Mouse (Mus musculus) embryonic fibroblast, embryonic 13.5 days (primary cell): ENCODE results near the gene Irf5. TPM values are rescaled to one million over a fixed set of nuclear protein-coding genes. Genes with fewer than 3 reads are reported as not detected.
A peak's percentile ranks its signal among the peaks of the same experiment; 100 is the strongest.

ENCODE experiments used
- H3K27ac ChIP-seq: 2 replicates; pipeline ENCODE4 v1.5.1; 2012; ENCODE audit warnings: low read length, control low read depth, inconsistent platforms; ENCODE audit not compliant: insufficient read depth
- H3K4me1 ChIP-seq: 2 replicates; pipeline ENCODE4 v1.6.1; 2011; ENCODE audit warnings: low read length; ENCODE audit not compliant: control insufficient read depth, insufficient read depth
- H3K4me3 ChIP-seq: 2 replicates; pipeline ENCODE4 v1.5.1; 2011; ENCODE audit warnings: mild to moderate bottlenecking, control low read depth, low read length; ENCODE audit not compliant: insufficient read depth
- CTCF ChIP-seq: IDR thresholded peaks from 2 replicates; pipeline ENCODE4 v1.5.1; 2011; ENCODE audit warnings: mild to moderate bottlenecking, control low read depth, low read length, moderate library complexity, borderline replicate concordance; ENCODE audit not compliant: insufficient read depth
- POLR2A ChIP-seq: IDR thresholded peaks from 2 replicates; pipeline ENCODE4 v1.6.1; 2011; ENCODE audit warnings: low read depth, mild to moderate bottlenecking, control low read depth, low read length, moderate library complexity
- polyA plus RNA-seq: library from polyadenylated mRNA; stranded (reverse); fragments of >200 nt; gene quantifications from 2 replicates; pipeline ENCODE4 v1.2.4, GENCODE M21; 2011; ENCODE audit warnings: low read depth; ENCODE audit not compliant: missing spikeins, insufficient read length

Irf5 gene
- polyA plus RNA-seq: 4.2 and 4.7 TPM in 2 replicates

DNA sequence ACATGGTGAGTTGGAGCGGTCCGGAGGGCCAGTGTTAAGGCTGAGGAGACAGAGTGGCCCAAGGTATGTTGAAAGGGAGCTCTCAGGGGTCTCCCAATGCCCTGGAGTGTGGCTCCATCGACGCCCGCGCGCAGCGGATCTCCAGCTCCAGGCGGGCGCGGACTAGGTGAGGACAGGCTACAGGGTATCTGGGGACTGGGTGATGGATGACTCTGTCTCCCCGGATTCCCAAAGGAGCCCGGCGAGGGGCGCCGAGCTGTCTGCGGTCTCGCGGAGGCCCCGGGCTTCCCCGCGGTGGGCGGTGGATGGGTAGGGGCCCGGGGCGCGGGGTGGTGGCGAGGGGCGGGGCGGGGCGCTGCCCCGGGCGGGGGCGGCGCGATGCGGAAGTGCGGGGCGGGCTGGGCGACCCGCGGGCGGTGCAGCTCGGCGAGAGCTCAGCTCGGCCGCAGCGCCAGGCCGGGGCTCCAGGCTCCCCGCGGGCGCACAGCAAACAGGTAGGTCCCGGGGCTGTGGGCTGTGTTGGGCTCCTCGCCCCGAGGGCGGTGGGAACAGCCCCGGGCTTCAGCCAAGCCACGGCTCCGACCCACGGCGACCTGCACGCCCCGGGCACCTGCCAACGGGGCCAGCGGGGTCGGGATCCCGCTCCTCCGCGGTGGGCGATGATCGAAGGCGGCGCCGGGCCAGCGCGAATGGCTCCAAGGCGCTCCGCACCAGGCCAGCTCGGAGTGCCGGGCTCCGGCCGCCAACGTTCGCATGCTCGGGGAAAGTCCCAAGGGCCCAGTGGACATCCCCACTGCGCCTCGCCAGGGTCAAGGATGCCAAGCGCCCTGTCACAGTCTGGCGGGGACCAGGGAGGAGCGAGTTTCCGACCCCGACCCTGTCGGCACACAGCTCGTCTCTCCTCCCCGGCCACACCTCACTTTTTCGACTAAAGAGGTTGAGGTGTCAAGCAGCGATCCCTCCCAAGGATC lies at the start of gene Irf5:
Gene Irf5 (plus strand): TSS at position 345 of the 971 bp plus-strand sequence.
- 0 out of 2 replicates have a peak, but pooled peaks cover 4% of the 10 kb centered on the region for H3K4me1 ChIP-seq
- TF ChIP-seq POLR2A (0 out of 2 replicates have a peak, but pooled peaks have one; percentile 30), CTCF (no peak)
- H3K27ac ChIP-seq: no peak within 1 kb of the TSS

DNA sequence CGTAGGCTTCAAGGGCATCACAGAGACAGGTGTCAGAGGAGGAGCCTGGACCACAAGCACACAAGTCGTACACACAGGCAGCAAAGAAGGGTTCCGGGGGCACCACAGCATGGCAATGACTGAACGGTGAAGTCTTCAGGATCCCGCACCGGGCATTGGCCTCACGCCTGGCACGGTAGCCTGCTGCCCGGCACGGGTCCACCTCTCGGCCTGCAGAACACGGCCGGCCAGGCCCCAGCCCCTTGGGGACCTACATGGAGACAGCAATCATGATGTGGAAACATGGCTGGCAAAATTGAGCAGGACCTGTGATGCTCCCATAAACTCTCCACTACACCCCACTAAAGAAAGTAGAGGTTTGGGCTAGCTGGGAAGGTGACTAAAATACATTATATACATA lies 43.7 kb upstream of the Irf5 start:
- TF ChIP-seq POLR2A: no peak
- no peak for TF ChIP-seq CTCF
- H3K4me3 ChIP-seq: no peak overlapping the region
- no peak overlapping the region for H3K27ac ChIP-seq
- H3K4me1 ChIP-seq: no peaks in the 10 kb centered on the region

More for the DNA sequence above, at the start of gene Irf5:
- peak within 1 kb of the TSS; percentile 41 for H3K4me3 ChIP-seq

DNA sequence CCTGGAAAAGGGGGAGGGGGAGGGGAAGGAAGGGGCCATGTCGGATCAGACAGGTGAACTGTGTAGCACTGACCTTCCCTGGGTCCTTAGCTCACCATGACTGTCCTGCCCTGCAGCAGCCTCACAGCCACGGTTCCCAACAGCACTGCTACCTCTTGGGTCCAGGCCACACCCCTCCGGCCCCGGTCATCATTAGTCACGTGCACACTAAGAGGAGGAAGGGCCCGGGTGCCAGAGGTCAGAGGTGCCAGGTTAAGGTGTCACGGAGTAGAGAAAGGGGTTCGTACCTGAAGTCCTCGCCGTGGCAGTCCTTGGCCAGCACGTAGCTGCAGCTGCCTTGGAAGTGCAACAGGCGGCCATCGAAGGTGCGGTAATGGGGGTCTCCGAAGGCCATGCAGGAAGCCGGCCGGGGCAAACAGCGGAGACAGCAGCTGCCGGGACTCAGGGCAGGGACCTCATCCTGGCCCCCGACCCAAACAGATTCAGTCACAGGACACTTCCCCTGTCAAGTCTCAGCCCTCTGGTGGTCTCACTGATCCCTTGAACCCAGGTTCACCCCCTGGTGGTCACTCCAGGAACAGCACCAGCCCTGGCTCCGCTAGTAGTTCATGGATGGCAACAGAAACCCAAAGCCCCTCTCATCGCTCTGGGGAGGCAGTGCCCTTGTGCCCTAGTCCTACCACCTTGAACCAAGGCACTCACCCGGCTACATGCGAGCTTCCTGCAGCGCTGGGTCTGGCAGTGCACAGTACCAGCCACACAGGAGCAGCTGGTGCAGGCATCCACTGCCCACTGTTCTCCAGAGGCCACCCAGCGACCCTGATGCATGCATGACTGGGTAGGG lies 41.5 kb upstream of the Irf5 start:
- Histone ChIP-seq H3K27ac (no peak overlapping the region), H3K4me1 (no peaks in the 10 kb centered on the region), H3K4me3 (no peak overlapping the region)
- TF ChIP-seq CTCF (peak; percentile 72), POLR2A (no peak)

DNA sequence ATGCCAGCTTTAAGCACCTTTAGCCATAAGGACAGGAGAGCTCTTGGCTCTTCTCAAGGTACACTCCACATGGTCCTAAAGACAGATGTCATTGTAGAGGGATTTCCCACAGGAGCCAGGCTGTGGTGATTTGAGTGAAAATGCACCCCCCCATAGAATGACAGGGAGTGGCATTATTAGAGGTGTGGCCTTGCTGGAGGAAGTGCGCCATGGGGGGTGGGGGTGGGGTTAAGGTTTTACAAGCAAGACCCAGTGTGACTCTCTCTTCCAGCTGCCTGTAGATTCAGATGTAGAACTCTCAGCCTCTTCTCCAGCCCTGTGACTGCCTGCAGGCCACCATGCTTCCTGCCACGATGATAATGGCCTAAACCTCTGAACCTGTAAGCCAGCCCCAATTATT lies 40.5 kb upstream of the Irf5 start:
- no peak for TF ChIP-seq CTCF
- TF ChIP-seq POLR2A: no peak
- Histone ChIP-seq H3K4me3 (no peak overlapping the region), H3K27ac (no peak overlapping the region), H3K4me1 (no peaks in the 10 kb centered on the region)

DNA sequence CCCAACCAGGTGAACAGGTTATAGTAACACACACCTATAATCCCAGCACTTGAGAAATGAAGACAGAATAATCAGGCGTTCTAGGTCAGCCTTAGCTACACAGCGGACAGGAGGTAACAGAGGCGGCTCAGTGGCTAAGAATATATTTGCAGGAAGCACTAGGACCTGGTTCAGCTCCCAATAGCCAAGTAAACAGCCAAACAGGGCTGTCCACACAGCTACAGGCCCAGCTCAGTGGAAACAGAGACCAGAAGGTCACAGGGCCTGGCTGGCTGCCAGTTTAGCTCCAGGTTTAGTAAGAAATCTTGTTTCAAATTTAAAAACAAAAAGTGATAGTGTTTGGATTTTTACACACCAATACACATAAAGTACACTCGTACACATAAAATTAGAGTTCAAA lies 32.3 kb upstream of the Irf5 start:
- Histone ChIP-seq H3K27ac (no peak overlapping the region), H3K4me3 (no peak overlapping the region), H3K4me1 (no peaks in the 10 kb centered on the region)
- no peak for TF ChIP-seq CTCF
- TF ChIP-seq POLR2A: no peak

DNA sequence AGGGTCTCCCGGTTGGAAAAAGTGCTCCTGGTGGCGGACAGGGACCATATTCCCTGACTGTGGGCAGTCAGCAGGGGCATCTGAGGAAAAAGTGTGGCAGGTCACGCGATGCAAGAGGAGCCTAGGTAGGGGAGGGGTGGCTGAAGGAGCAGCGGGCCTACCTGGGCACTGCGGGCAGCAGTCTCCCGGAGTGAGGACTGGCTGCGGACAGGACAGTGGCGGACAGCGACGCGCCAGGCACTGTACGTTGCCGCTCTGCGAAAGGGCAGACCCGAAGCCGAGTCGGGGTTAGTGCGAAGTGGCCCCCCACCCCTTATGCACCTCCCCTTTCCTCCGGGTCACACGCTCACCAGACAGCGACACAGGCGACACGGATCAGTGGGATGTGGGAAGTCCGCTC lies 30.2 kb upstream of the Irf5 start:
- H3K4me1 ChIP-seq: no peaks in the 10 kb centered on the region
- no peak for TF ChIP-seq POLR2A
- TF ChIP-seq CTCF: no peak
- H3K27ac ChIP-seq: no peak overlapping the region
- H3K4me3 ChIP-seq: no peak overlapping the region

DNA sequence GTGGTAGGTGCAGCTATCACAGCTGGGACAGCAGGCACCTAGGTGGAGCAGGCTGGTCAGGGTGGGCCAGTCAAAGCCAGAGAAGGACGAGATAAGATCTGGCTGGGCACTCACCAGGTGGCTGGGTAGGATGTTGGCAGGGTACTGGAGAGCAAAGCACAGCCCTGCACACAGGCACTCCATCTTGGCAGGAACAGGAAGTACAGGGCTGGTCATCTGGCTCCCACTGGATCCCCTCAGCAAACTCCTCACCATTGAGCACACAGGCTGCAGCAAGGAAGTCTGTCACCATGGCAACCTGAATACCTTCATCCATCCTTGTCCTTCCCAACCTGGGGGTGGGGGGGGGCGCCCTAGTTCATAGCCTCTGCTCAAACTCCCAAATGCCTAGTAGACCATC lies 28.6 kb upstream of the Irf5 start:
- Histone ChIP-seq H3K4me1 (no peaks in the 10 kb centered on the region), H3K4me3 (no peak overlapping the region), H3K27ac (no peak overlapping the region)
- TF ChIP-seq POLR2A (no peak), CTCF (no peak)

DNA sequence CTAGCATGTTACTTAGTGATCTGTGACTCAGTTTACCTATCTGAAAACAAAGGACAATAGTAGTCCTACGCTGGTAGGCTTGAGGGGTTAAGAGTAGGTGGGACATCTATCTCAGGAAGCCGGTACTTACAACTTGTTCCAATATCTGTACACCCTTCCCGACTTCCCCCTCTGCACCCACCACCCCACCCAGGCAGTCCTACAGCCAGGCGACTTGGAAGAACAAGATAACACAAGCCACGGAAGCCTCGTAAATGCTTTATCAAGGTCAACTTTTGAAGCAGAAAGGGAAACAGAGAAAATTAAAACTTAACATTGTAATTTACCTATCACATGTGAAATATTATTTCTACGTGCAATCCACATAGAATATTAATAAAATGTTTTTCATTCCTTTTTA lies 26.2 kb upstream of the Irf5 start:
- Histone ChIP-seq H3K4me3 (no peak overlapping the region), H3K4me1 (no peaks in the 10 kb centered on the region), H3K27ac (no peak overlapping the region)
- TF ChIP-seq POLR2A (no peak), CTCF (no peak)

DNA sequence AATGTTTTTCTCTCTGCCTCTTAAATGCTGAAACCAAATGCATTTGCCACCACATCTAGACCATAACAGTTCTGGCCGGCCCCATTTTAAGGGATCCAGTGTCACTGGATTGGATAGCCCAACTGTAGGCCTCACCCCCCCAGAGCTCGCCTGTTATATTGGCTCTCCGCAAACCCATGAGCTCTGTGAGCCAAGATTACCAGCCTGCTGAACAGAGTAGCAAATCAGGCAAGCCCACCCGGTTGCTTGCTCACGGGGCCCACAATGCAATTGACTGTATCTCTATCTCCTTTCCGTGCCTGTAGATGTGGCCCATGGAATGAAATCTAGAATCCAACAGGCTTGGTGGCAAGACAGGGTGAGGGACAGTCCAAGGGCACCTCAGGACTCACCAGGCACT lies 25.6 kb upstream of the Irf5 start:
- TF ChIP-seq CTCF (no peak), POLR2A (no peak)
- no peaks in the 10 kb centered on the region for H3K4me1 ChIP-seq
- H3K4me3 ChIP-seq: no peak overlapping the region
- H3K27ac ChIP-seq: no peak overlapping the region

DNA sequence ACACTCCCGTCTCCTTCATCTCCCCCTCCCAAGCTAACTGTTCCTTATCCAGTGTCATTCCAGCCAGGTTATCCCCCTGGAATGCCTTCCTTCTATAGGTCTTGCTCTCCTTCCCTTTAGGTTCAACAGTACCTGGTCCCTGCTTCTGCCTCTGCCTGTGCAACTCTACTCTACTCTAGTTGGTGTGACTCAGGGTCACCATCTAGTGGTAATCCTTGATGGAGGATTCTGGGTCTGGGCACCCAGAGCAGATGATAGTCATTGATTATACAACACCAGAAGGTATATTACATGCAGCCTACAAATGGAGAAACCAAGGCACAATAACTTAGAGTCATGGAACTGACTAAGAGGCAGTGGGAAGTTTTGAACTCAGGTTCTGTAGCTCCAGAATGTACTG lies 24.8 kb upstream of the Irf5 start:
- no peaks in the 10 kb centered on the region for H3K4me1 ChIP-seq
- H3K4me3 ChIP-seq: no peak overlapping the region
- no peak for TF ChIP-seq POLR2A
- TF ChIP-seq CTCF: no peak

More for the DNA sequence above, 24.8 kb upstream of the Irf5 start:
- H3K27ac ChIP-seq: no peak overlapping the region
